Mouse (Mus musculus): ENCODE measurements around the gene Rab1a. TPM values are rescaled to one million over a fixed set of nuclear protein-coding genes. Genes with fewer than 3 reads are reported as not detected.

Rab1a gene
- polyA plus RNA-seq, 1 experiment from 2014 or later: 368 TPM

- peak; percentile 49; the same call in 1 of the 2 replicates for ATAC-seq
- WGBS: 52% methylated on average over 9 of the region's 9 CpGs
- Histone ChIP-seq H3K4me3 (ENCODE audit: low read length) (no peak overlapping the region), H3K9ac (ENCODE audit: low read depth, low read length) (no peak overlapping the region), H3K9me3 (ENCODE audit: control insufficient read depth, low read length) (no peaks in the 10 kb centered on the region), H3K27ac (ENCODE audit: low read length) (no peak overlapping the region), H3K4me1 (ENCODE audit: control insufficient read depth, insufficient read depth, low read length) (peaks cover 29% of the 10 kb centered on the region), H3K27me3 (replicated peaks; ENCODE audit: control insufficient read depth, insufficient read depth, low read length) (no peaks in the 10 kb centered on the region), H3K36me3 (ENCODE audit: control insufficient read depth, insufficient read depth, low read length) (peaks cover 22% of the 10 kb centered on the region), H3K4me2 (ENCODE audit: low read depth, low read length) (no peak overlapping the region)
These were observed 42.1 kb downstream of the Rab1a start for GRCm38 (mm10) chr11:20243214-20243913.

GRCm38 (mm10) chr11:20244336-20245290 lies 43.4 kb downstream of the Rab1a start:
- 83% methylated on average over 16 of the region's 16 CpGs for WGBS

GRCm38 (mm10) chr11:20245316-20245715 lies 44.1 kb downstream of the Rab1a start:
- 79% methylated on average over 6 of the region's 6 CpGs for WGBS
- H3K9me3 ChIP-seq (ENCODE audit: control insufficient read depth, low read length): no peaks in the 10 kb centered on the region
- no peak overlapping the region for H3K4me2 ChIP-seq (ENCODE audit: low read depth, low read length)
- H3K36me3 ChIP-seq (ENCODE audit: control insufficient read depth, insufficient read depth, low read length): peaks cover 11% of the 10 kb centered on the region
- H3K4me3 ChIP-seq (ENCODE audit: low read length): no peak overlapping the region
- no peaks in the 10 kb centered on the region for H3K27me3 ChIP-seq (replicated peaks; ENCODE audit: control insufficient read depth, insufficient read depth, low read length)
- peaks cover 30% of the 10 kb centered on the region for H3K4me1 ChIP-seq (ENCODE audit: control insufficient read depth, insufficient read depth, low read length)
- H3K27ac ChIP-seq (ENCODE audit: low read length): no peak overlapping the region
- no peak overlapping the region for H3K9ac ChIP-seq (ENCODE audit: low read depth, low read length)
- ATAC-seq: no peak

More at GRCm38 (mm10) chr11:20244336-20245290, 43.4 kb downstream of the Rab1a start:
- no peak overlapping the region for H3K4me2 ChIP-seq (ENCODE audit: low read depth, low read length)
- peaks cover 16% of the 10 kb centered on the region for H3K36me3 ChIP-seq (ENCODE audit: control insufficient read depth, insufficient read depth, low read length)
- H3K9ac ChIP-seq (ENCODE audit: low read depth, low read length): no peak overlapping the region
- H3K4me1 ChIP-seq (ENCODE audit: control insufficient read depth, insufficient read depth, low read length): peaks cover 30% of the 10 kb centered on the region
- H3K4me3 ChIP-seq (ENCODE audit: low read length): no peak overlapping the region
- ATAC-seq: no peak
- no peak overlapping the region for H3K27ac ChIP-seq (ENCODE audit: low read length)
- no peaks in the 10 kb centered on the region for H3K9me3 ChIP-seq (ENCODE audit: control insufficient read depth, low read length)
- no peaks in the 10 kb centered on the region for H3K27me3 ChIP-seq (replicated peaks; ENCODE audit: control insufficient read depth, insufficient read depth, low read length)

GRCm38 (mm10) chr11:20246616-20247015 lies 45.4 kb downstream of the Rab1a start:
- ATAC-seq: no peak
- Histone ChIP-seq H3K27ac (ENCODE audit: low read length) (no peak overlapping the region), H3K36me3 (ENCODE audit: control insufficient read depth, insufficient read depth, low read length) (peaks cover 5% of the 10 kb centered on the region), H3K27me3 (replicated peaks; ENCODE audit: control insufficient read depth, insufficient read depth, low read length) (no peaks in the 10 kb centered on the region), H3K9ac (ENCODE audit: low read depth, low read length) (no peak overlapping the region), H3K4me3 (ENCODE audit: low read length) (no peak overlapping the region), H3K4me2 (ENCODE audit: low read depth, low read length) (no peak overlapping the region), H3K4me1 (ENCODE audit: control insufficient read depth, insufficient read depth, low read length) (peaks cover 30% of the 10 kb centered on the region), H3K9me3 (ENCODE audit: control insufficient read depth, low read length) (no peaks in the 10 kb centered on the region)
- 63% methylated on average over 1 of the region's 1 CpGs for WGBS

- H3K4me1 ChIP-seq (ENCODE audit: control insufficient read depth, insufficient read depth, low read length): peaks cover 30% of the 10 kb centered on the region
- 85% methylated on average over 8 of the region's 8 CpGs for WGBS
- no peak for ATAC-seq
These were observed 46.1 kb downstream of the Rab1a start for GRCm38 (mm10) chr11:20247146-20247855.

GRCm38 (mm10) chr11:20248277-20248676 lies 47.0 kb downstream of the Rab1a start:
- H3K9me3 ChIP-seq (ENCODE audit: control insufficient read depth, low read length): no peaks in the 10 kb centered on the region
- peaks cover 24% of the 10 kb centered on the region for H3K4me1 ChIP-seq (ENCODE audit: control insufficient read depth, insufficient read depth, low read length)
- 16% methylated on average over 4 of the region's 4 CpGs for WGBS
- peak overlapping the region; percentile 64 for H3K4me2 ChIP-seq (ENCODE audit: low read depth, low read length)
- H3K36me3 ChIP-seq (ENCODE audit: control insufficient read depth, insufficient read depth, low read length): peaks cover 2% of the 10 kb centered on the region; the same call in 1 of the 2 replicates
- ATAC-seq: no peak
- H3K4me3 ChIP-seq (ENCODE audit: low read length): peak overlapping the region; percentile 92
- H3K27me3 ChIP-seq (replicated peaks; ENCODE audit: control insufficient read depth, insufficient read depth, low read length): no peaks in the 10 kb centered on the region
- H3K9ac ChIP-seq (ENCODE audit: low read depth, low read length): peak overlapping the region; percentile 97
- peak overlapping the region; percentile 86 for H3K27ac ChIP-seq (ENCODE audit: low read length)

More at GRCm38 (mm10) chr11:20247146-20247855, 46.1 kb downstream of the Rab1a start:
- H3K4me2 ChIP-seq (ENCODE audit: low read depth, low read length): no peak overlapping the region; the same call in 1 of the 2 replicates
- peaks cover 2% of the 10 kb centered on the region; the same call in 1 of the 2 replicates for H3K36me3 ChIP-seq (ENCODE audit: control insufficient read depth, insufficient read depth, low read length)
- H3K27ac ChIP-seq (ENCODE audit: low read length): no peak overlapping the region
- H3K9ac ChIP-seq (ENCODE audit: low read depth, low read length): 0 out of 2 replicates have a peak overlapping the region, but pooled peaks have one; percentile 4
- no peaks in the 10 kb centered on the region for H3K27me3 ChIP-seq (replicated peaks; ENCODE audit: control insufficient read depth, insufficient read depth, low read length)
- H3K9me3 ChIP-seq (ENCODE audit: control insufficient read depth, low read length): no peaks in the 10 kb centered on the region
- no peak overlapping the region for H3K4me3 ChIP-seq (ENCODE audit: low read length)

- H3K9me3 ChIP-seq (ENCODE audit: control insufficient read depth, low read length): no peaks in the 10 kb centered on the region
- no peaks in the 10 kb centered on the region for H3K27me3 ChIP-seq (replicated peaks; ENCODE audit: control insufficient read depth, insufficient read depth, low read length)
- peak overlapping the region; percentile 64 for H3K4me2 ChIP-seq (ENCODE audit: low read depth, low read length)
- WGBS: under 1% methylated on average over 39 of the region's 39 CpGs
- H3K36me3 ChIP-seq (ENCODE audit: control insufficient read depth, insufficient read depth, low read length): peaks cover 2% of the 10 kb centered on the region; the same call in 1 of the 2 replicates
- peak; percentile 79 for ATAC-seq
- H3K4me3 ChIP-seq (ENCODE audit: low read length): peak overlapping the region; percentile 92
- H3K9ac ChIP-seq (ENCODE audit: low read depth, low read length): peak overlapping the region; percentile 97
- peaks cover 21% of the 10 kb centered on the region for H3K4me1 ChIP-seq (ENCODE audit: control insufficient read depth, insufficient read depth, low read length)
- H3K27ac ChIP-seq (ENCODE audit: low read length): peak overlapping the region; percentile 86
These were observed 47.6 kb downstream of the Rab1a start for GRCm38 (mm10) chr11:20248840-20249239.

GRCm38 (mm10) chr11:20249296-20250110 lies 48.3 kb downstream of the Rab1a start, which contains the start of gene Cep68:
Gene Cep68 (minus strand): TSS chr11:20249429.
- peaks cover 2% of the 10 kb centered on the region; the same call in 1 of the 2 replicates for H3K36me3 ChIP-seq (ENCODE audit: control insufficient read depth, insufficient read depth, low read length)
- peak within 1 kb of the TSS; percentile 89 for H3K4me2 ChIP-seq (ENCODE audit: low read depth, low read length)
- H3K4me1 ChIP-seq (ENCODE audit: control insufficient read depth, insufficient read depth, low read length): peaks cover 20% of the 10 kb centered on the region
- H3K9ac ChIP-seq (ENCODE audit: low read depth, low read length): peak within 1 kb of the TSS; percentile 97
- peak; percentile 99 for ATAC-seq
- H3K27ac ChIP-seq (ENCODE audit: low read length): peak within 1 kb of the TSS; percentile 86
- H3K9me3 ChIP-seq (ENCODE audit: control insufficient read depth, low read length): no peaks in the 10 kb centered on the region
- WGBS: under 1% methylated on average over 59 of the region's 59 CpGs
- no peaks in the 10 kb centered on the region for H3K27me3 ChIP-seq (replicated peaks; ENCODE audit: control insufficient read depth, insufficient read depth, low read length)
- H3K4me3 ChIP-seq (ENCODE audit: low read length): peak within 1 kb of the TSS; percentile 92
